Mouse (Mus musculus) erythroblast, adult 5-6 weeks (primary cell): ENCODE results near the gene Lrwd1. TPM values are rescaled to one million over a fixed set of nuclear protein-coding genes. Genes with fewer than 3 reads are reported as not detected.

Experiments used
- ATAC-seq: replicated peaks from 2 replicates; pipeline ENCODE4 v1.8.0; 2016; ENCODE audit warnings: moderate number of reproducible peaks, mild to moderate bottlenecking, moderate TSS enrichment, inconsistent platforms; ENCODE audit not compliant: poor library complexity, low FRiP score, severe bottlenecking
- total RNA-seq, 2 experiments: library from RNA; stranded (forward) in 1 of 2; stranded (reverse) in 1 of 2; fragments of 150-400 nt in 1 of 2; fragments of 200-764, 138-1000 nt in 1 of 2; gene quantifications; 2 replicates each; pipeline versions ENCODE4 v1.2.3 to v1.2.4; 2015 to 2017; ENCODE audit warnings: low replicate concordance in 2 of 2

Lrwd1 gene
- total RNA-seq, 2 experiments from 2014 or later, result 2.9 to 11.9 TPM

DNA sequence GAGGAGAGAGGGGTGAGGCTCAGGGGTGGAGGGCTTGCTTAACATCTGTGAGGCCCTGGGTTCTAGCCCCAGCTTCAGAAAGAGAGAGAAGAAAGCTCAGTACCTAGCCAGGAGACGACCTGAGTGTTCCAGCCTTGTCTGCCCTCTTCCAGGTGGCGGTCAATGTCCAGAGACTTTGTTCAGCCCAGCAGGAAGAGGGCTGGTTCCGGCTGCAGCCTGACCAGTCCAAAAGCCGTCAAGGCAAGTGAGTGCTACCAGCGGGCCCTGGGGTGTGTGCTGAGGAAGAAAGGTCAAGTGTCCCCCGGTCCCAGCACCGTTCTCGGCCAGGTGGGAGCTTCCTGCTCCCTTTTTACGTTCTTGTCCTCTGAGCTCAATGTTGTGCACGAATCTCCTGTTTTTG is 37.3 kb downstream of the Lrwd1 start:
- ATAC-seq, result no peak

DNA sequence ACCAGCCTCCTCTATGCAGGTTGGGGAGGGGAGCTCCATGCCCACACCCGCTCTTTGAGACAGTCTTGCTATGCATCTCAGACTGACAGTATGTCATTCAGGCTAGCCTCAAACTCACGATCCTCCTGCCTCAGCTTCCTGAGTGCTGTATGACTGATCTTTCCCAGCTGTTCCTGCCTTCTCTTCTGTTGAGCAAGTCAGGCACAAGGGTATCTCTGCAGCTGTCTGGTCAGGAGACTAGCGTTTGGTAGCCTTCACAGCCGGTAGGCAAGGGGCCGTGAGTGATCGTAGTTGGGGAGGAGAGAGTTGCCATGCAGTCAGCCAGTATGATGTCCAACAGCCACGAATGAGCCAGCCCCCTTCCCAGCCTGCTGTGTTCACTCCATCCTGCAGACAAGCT is 40.8 kb downstream of the Lrwd1 start:
- ATAC-seq, result no peak

DNA sequence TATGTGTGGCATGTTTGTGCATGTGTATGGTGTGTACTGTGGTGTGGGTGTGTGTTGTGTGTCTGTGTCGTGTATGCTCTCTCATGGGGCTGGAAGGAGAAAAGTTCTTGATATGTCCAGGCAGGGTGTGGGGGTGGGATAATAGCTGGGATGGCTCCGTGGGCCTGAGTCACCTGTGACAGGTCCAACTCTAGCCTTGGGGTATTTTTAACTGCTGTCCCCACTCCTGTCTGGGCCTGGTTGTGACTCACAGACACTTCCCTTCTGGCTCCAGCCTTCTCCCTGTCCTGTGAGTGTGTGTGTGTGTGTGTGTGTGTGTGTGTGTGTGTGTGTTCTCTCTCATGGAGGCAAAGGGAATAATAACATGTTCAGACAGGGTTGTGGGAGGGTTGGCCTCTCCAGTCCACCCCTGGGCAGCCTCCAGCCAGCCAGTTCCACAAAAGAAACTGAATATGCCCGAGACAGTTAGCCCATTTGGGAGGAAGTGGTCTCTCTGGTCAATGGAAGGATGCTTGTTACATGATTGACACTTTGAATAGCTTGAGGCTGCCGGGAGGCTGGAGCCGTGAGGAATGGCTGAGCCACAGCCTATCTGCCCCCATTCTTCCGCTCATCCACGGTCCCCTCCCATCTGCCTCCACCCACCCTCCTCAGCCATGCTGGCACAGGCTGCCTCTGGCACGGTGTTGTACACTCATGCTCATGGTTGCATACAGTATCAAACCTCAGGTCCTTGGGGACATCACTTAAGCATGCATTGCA is 41.4 kb downstream of the Lrwd1 start:
- ATAC-seq, result no peak

DNA sequence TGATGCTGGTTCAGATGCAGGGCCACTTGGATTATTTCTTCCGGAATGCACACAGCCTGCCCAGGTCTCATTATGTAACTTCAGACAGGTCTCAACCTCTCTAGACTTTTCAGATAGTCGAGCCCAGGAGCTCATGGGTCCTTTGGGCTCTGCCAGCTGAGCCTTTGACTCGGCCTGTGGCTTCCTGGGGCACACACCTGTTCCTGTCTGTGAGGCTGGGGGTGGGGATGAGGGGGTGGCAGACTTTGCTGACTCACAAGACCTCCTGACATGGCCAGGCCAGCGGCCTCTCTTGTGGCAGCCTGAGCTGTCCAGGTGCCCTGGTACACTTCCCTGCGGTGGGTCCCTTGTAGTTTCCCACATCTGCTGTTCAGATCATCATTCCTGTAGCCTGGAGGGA is 43.9 kb downstream of the Lrwd1 start:
- no peak for ATAC-seq

DNA sequence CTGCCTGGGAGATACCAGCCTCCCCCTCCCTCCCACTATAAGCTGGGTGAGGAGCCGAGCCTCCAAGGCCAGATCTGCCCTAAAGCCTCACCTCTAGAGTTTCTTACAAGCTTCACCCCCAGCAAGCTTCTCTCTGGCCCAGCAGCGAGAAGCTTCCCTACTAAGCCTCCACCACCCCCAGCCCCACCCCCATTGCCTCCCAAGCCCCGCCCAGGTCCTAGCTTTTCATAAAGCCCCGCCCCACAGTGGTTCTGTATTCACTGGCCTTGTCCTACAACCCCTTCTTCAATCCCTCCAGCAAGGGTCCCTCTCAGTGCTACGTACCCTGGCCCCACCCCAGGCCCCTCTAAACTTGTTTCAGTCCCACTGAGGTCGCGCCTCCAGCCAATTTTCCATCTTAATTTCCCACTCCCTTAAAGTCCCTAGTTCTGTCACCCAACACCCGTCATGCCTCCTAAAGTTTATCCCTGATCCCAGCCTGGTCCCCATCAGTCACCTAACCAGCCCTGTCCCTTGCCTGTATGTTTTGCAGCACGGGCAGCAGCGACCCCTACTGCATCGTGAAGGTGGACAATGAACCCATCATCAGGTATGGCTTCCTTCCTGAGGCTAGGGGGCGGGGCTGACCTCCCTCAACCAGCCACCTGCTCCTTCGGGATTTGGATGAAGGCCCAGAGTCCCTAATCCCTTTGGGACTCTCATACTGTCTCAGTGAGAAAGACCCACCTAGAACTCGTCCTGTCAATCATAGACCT is 46.9 kb downstream of the Lrwd1 start:
- no peak for ATAC-seq

DNA sequence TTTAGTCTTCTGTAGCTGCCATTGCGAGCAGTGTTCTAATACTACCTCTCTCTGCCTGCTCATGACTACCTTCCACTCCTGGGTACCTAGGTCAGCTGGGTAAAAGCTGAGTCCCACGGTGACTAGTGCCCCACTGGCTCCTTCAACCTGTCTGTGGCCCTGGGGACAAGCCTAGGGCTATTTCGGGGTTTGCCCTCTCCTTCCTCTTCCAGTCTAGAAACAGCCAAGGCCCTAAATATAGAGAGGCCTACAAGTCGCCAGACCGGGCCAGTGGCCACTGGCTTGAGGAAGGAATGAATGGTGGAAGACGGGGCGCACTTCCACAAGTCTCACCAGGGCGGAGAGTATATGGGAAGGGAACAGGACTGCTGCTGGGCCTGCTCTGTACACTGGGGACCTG is 49.6 kb downstream of the Lrwd1 start:
- ATAC-seq, result no peak

DNA sequence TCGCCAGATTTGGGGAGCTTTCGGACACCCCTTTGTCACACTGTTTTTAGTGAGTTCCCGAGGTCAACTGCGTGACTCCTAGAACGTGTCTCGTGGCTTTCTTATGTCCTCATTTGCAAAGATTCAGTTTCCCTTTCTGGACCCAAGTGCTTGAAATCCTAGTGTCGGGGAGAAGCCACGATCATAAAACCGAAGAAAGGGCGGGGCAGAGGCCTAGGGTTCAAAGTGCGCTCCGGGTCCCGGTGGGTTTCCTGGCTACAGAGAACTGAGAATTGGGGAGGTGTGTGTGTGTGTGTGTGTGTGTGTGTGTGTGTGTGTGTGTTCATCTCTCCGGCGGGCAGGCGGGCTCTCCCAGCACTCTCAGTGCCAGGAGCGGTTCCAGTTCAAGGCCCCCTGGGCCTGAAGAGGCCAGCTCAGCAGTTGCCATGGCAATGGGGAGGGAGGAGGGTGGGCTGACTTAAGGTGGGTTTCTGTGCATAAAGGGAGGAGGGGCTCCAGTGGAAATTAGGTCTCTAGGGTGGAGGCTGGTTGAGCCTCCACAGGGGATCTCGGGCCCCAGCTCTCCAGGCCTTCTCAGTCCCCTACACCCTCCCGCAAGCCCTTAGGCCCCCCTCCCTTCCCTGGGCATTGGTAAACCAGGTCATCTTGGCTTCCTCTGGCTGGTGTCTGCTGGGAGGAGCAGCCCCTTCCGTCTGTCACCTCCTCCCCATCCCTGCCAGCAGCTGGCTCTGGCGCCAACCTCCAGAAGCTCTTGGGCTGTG is 50.8 kb downstream of the Lrwd1 start:
- ATAC-seq, result no peak

DNA sequence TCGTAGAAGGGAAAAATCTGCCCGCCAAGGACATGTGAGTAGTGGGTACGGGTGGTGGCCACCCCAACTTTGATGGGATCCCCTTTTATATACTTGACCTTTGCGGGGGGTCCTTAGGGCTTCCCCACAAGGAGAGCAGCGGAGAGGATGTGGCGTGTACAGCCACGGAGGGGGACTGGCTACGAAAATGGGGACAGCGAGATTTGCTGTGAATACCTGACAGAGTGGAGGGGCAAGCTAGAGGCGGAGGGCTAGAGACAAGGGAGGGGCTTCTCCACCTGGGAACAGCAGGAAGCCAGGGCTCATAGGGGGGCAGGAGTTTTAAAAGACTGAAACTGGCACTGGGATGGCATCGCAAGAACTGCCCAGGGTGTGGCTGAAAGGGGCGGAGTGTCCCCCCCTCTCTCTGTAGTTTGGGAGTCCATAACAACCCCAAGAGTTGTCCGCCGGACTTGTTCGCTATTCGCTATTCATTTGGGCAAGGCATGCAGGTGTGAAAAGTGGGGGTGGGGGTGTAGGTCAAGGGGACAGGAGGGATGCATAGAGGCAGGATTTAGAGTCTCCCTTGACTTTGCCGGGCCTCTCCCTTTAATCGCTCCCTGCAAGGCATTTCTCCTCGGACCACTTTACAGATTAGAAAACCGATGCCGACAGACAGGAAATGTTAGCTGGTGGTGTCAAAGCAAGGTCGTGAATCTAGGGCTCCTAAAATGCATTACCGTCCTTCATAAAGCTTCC is 51.6 kb downstream of the Lrwd1 start:
- peak; percentile 12; the same call in 1 of the 2 replicates for ATAC-seq

DNA sequence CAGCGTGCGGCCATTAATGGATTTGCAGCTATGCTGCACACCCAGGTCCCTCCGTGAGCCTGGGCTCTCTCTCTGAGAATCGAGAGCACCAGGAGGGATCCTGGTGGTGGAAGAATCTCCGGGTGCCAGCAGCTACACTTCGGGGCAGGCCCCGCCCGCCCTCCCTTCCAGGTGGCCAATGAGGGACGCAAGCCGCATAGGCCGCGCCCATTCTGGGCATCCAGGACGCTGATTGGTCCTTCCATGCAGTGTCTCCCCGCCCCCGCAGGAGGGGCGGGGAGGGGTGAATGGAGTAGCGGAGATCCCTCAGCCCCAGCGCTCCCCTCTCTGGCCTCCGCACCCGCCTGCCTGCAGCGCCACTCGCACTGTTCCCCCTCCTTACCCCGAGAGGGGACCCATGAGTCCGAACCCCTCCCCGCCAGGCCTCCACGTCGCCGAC is 52.2 kb downstream of the Lrwd1 start, which contains the start of gene Rasa4:
Rasa4 (plus strand) TSS at position 248 of the 439 bp plus-strand sequence.
- ATAC-seq, result peak; percentile 98

DNA sequence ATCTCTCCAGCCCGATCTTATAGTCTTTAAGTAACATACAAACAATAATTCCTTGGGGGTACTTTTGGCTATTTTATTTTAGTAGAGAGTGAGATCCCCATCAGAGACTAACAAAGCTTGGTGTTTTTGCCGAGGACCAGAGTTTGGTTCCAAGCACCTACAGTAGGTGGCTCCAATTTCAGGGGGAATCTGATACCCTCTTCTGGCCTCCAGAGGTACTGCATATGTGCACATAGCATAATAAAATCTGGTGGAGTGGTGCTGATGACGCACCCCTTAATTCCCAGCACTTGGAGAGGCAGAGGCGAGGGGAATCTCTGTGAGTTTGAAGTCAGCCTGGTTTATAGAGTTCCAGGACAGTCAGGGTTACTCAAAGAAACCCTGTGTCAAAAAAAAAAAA is 53.5 kb downstream of the Lrwd1 start:
- ATAC-seq, result no peak

DNA sequence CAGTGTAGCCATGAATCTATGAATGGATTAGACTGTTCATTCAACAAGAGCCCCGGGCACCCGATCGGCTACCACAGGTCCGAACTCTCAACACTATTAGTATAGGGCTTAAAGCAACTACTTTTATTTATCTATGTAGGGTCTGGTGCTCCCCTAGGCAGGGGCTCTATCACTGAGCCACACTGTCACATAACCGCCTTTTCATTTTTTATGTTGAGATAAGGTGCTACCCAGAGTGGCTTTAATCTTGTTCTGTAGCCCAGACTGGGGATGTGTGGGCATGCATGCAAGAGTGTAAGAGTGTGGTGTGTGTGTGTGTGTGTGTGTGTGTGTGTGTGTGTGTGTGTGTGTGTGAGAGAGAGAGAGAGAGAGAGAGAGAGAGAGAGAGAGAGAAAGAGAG is 57.7 kb downstream of the Lrwd1 start:
- ATAC-seq, result no peak

DNA sequence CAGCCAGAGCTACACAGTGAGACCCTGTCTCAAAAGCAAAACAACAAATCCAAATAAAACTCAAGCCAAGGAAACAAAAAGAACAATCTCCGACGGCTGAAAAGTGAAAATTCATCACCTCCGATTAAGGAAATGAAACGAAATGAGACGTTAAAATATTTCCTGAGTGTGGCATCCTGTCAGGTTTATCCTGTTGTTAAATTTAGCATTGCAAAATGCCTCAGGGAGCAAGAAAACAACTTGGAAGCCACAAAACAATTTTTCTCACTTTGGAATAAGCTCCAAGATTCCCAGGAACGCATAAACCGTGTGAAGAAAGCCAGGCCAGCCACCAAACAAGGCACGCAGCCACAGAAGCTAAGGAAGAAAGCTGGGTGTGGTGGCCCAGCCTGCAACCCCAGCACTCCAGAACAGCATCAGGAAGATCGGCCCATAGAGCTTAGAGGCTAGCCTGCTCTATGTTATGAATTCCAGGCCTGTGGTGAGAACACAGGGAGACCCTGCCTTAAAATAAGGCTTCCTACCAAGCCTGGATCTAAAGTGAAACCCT is 58.8 kb downstream of the Lrwd1 start:
- ATAC-seq, result no peak

DNA sequence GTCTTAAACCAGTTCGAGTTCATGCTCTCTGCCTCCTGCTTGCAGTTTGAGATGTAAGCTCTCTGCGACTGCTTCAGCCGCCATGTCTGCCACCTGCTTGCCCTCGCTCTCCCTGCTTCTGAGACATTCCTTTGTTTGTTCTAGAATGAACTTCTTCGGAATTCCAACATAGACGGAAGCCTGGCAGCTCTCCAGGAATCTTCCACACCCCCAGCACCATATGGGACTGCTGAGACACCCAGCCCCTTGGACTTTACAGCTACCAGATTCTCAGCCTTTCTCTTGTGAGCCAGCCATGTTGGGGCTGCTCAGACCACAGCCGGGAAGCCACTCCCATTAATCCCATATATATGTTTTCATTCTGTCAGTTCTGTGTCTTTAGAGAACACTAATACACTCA is 59.6 kb downstream of the Lrwd1 start:
- ATAC-seq, result no peak

DNA sequence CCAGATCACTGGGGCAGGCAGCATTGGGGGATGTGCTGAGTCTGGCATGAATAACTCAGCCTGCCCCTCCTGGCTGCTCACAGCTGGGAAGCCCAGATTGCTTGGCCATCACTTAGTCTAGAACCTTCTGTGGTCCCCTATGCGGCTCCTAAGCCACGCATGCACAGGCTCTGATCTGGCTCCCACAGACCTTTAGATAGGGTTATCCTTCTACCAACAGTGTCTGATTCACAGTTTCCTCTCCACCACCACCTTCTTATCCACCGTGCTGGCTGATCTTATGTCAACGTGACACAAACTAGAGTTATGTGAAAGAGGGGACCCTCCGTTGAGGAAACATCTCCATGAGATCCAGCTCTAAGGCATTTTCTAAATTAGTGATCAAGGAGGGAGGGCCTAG is 60.8 kb downstream of the Lrwd1 start:
- no peak for ATAC-seq

DNA sequence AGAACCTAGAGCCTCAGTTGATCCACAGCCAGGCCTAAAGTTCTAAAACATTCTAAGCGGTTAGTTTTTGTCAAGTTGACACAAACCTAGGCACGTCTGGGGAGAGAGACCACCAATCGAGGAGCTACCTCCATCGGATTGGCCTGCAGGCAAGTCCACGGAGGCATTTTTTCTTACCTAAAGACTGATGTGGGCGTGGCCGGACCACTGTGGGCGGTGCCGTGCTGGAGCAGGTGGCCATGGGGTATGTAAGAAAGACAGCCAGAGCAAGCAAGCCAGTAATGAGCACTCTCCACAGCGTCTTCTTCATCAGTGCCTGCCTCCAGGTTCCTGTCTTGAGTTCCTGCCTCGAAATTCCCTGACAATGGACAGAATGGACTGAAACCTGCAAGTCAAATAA is 62.3 kb downstream of the Lrwd1 start:
- no peak for ATAC-seq

DNA sequence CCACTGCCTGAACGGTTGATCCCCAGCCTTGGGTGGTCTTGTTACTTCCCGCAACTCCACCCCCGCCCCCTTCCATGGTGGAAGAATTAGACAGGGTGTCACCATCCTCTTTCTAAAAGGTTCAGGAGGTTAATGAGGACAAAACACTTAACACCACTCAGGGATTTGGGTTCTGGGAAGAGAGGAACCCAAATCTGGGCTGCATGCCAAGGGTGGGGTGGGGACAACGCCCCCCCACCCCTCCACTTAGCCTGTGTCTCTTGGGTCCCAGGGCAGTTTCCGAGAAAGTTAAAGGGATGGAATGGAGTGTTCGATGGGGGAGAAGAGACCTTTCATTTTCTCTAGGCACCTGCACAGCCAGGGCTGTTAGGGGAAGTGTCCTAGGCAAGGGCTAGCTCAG is 62.8 kb downstream of the Lrwd1 start:
- ATAC-seq, result no peak
